Mouse (Mus musculus): Measurements from ENCODE around the gene Fam117a.

- TF ChIP-seq CTCF (IDR thresholded peaks at IDR 0.05; ENCODE audit: extremely low read depth, insufficient read length, insufficient replicate concordance, low read depth, low read length) (no peak), POLR2A (IDR thresholded peaks at IDR 0.05; ENCODE audit: low read depth, low read length) (no peak)
Observed at GRCm38 (mm10) chr11:95337846-95338342, 1.1 kb downstream of the Fam117a start.

Measured in small intestine, adult 2 months (tissue).